Mouse (Mus musculus) kidney, embryonic 16.5 days (tissue): Measurements from ENCODE around the gene Nop2. TPM values are rescaled to one million over a fixed set of nuclear protein-coding genes. Genes with fewer than 3 reads are reported as not detected.
A peak's percentile ranks its signal among the peaks of the same experiment; 100 is the strongest.

Experiments used
- ATAC-seq: fragments of 200-750 bp; cut with Nextera tagmentation; 2 replicates; pipeline ENCODE4 v1.8.0; 2017; ENCODE audit warnings: moderate TSS enrichment; ENCODE audit not compliant: low FRiP score, low TSS enrichment
- H3K27ac ChIP-seq: fragments of 300-500 bp; sonication (generic); 2 replicates; pipeline ENCODE4 v1.5.1; 2014; ENCODE audit warnings: low read length
- H3K27me3 ChIP-seq: fragments of 300-500 bp; sonication (generic); 2 replicates; pipeline ENCODE4 v1.6.1; 2014; ENCODE audit warnings: low read length, control low read depth, mixed read lengths; ENCODE audit not compliant: insufficient read depth
- H3K36me3 ChIP-seq: fragments of 300-500 bp; sonication (generic); 2 replicates; pipeline ENCODE4 v1.6.1; 2014; ENCODE audit warnings: low read length, control low read depth, mixed read lengths; ENCODE audit not compliant: insufficient read depth
- H3K4me1 ChIP-seq: fragments of 300-500 bp; sonication (generic); 2 replicates; pipeline ENCODE4 v1.6.1; 2014; ENCODE audit warnings: low read length, control low read depth, mixed read lengths; ENCODE audit not compliant: insufficient read depth
- H3K4me2 ChIP-seq: fragments of 300-500 bp; sonication (generic); replicated peaks from 2 replicates; pipeline ENCODE4 v1.6.1; 2014; ENCODE audit warnings: low read depth, low read length
- H3K4me3 ChIP-seq: fragments of 300-500 bp; sonication (generic); 2 replicates; pipeline ENCODE4 v1.5.1; 2014; ENCODE audit warnings: mild to moderate bottlenecking, low read length
- H3K9ac ChIP-seq: fragments of 300-500 bp; sonication (generic); replicated peaks from 2 replicates; pipeline ENCODE4 v1.6.1; 2014; ENCODE audit warnings: low read length
- H3K9me3 ChIP-seq: fragments of 300-500 bp; sonication (generic); 2 replicates; pipeline ENCODE4 v1.6.1; 2016; ENCODE audit warnings: low read length, control low read depth
- WGBS: fragments of 180-500 bp; shearing (Covaris S2); extraction: QIAGEN DNeasy Blood & Tissue Kit; methylation state at CpG from one replicate; pipeline ENCODE4 v1.1.7; 2014; 5-methylcytosine and 5-hydroxymethylcytosine counted together
- polyA plus RNA-seq: library from polyadenylated mRNA; unstranded; fragments of >200 nt; fragmentation: Nextera tagmentation; extraction: Ambion mirVana; gene quantifications from 2 replicates; pipeline ENCODE4 v1.2.1, GENCODE M21; 2015

Gene Nop2
- 68.6 and 69.3 TPM in 2 replicates for polyA plus RNA-seq

DNA sequence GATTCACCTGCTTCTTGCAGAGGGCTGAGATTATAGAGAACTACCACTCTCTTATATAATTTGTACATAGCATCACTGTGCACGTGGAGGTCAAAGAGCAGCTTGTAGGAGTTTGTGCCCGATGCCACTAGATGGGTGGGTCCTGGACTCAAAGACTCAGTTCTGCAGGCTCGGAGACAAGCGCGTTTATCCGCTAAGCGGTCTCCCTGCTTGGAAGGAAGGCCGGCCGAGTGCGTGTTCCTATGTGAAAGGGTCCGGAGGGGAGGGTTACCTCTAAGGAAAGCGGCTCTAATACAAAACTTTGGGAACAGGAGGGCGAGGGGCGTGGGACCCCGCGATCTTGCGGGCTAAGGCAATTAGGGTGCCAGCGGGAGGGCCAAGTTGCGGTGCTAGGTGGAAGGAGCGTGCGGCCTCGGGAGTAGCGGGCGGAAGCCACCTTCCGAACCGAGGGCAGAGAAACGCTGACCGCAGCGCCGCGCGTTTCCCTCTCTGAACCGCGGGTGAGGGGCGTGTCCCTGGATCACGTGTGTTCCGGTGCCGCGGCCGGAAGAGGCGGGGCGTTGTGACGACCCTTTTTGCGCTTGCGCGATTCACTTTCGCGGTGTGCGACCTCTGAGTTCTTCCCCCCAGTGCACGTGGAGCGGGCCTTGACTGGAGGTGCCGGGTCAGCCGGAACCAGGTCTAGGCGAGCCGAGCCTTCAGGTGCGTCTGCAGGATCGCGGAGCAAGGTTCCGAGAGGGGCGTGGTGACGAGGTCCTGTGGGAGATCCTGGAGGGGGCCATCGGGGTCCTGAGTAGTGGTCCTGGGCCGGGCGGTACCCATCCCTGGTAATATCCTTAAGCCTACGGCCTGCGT, at the start of gene Nop2:
Nop2 (plus strand) TSS at position 608 of the 855 bp plus-strand sequence.
- H3K4me1 ChIP-seq, result peaks cover 16% of the 10 kb centered on the region
- H3K9ac ChIP-seq, result peak within 1 kb of the TSS; percentile 79
- no peaks in the 10 kb centered on the region for H3K9me3 ChIP-seq
- H3K27ac ChIP-seq, result peak within 1 kb of the TSS; percentile 92
- peaks cover 63% of the 10 kb centered on the region for H3K36me3 ChIP-seq
- under 1% methylated on average over 66 of the region's 66 CpGs for WGBS
- H3K27me3 ChIP-seq, result no peaks in the 10 kb centered on the region
- ATAC-seq, result peak; percentile 95
- H3K4me2 ChIP-seq, result peak within 1 kb of the TSS; percentile 72
- H3K4me3 ChIP-seq, result peak within 1 kb of the TSS; percentile 69

DNA sequence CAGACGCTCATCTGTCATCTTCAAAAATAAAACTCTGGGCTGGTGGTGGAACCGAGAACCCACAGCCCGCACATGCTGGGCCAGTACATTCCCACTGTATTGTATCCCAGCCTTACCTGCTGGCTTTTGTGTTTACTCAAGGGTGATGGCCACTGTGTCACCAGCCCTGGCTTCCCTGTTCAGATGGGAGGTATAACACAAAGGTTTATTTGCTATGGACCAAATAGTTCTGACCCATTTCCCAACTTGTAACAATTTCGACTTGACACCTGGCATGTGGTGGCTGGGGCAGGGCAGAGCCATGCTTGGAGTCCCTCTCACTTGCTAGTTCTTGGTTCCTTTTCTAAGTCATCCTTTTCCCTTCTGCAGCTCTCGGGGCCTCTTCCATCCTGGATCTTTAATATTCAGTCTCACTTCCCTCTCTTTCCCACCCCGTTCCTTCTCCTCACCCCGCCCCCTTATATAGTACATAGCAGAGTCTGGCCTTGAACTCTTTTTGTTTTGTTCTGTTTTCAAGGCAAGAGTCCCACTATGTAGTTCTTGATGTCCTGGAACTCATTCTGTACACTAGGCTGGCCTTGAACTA, 48.8 kb upstream of the Nop2 start:
- H3K4me2 ChIP-seq, result no peak overlapping the region
- H3K27me3 ChIP-seq, result no peaks in the 10 kb centered on the region
- H3K9me3 ChIP-seq, result no peaks in the 10 kb centered on the region
- WGBS, result 84% methylated on average over 7 of the region's 7 CpGs
- H3K4me3 ChIP-seq, result no peak overlapping the region
- H3K36me3 ChIP-seq, result no peaks in the 10 kb centered on the region
- ATAC-seq, result no peak
- H3K4me1 ChIP-seq, result 0 out of 2 replicates have a peak, but pooled peaks cover 11% of the 10 kb centered on the region
- no peak overlapping the region for H3K27ac ChIP-seq
- no peak overlapping the region for H3K9ac ChIP-seq

DNA sequence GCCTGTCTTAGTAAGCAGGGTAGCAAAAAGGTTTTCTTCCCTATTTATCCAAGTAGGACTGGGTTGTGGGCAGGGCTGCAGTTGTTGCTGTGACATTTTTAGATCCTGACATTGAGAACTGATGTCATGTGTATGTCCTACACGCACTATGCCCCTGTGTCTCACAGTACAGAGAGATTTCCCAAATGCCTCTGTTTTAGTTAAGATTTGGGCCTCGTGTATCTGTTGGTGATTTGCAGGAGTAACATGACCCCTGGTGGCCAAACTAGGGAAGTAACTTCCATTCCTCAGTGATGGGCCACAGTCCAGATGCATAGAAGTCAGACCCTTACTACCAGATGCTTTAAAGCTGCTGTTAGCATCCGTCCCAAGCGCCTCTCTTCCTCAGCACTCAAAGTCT, 47.3 kb upstream of the Nop2 start:
- peaks cover 23% of the 10 kb centered on the region for H3K4me1 ChIP-seq
- H3K4me2 ChIP-seq, result no peak overlapping the region
- H3K9ac ChIP-seq, result 0 out of 2 replicates have a peak overlapping the region, but pooled peaks have one; percentile 34
- ATAC-seq, result no peak
- 0 out of 2 replicates have a peak overlapping the region, but pooled peaks have one; percentile 1 for H3K27ac ChIP-seq
- H3K4me3 ChIP-seq, result no peak overlapping the region
- H3K36me3 ChIP-seq, result no peaks in the 10 kb centered on the region
- H3K9me3 ChIP-seq, result no peaks in the 10 kb centered on the region
- 0% methylated on average over 4 of the region's 4 CpGs for WGBS
- no peaks in the 10 kb centered on the region for H3K27me3 ChIP-seq

DNA sequence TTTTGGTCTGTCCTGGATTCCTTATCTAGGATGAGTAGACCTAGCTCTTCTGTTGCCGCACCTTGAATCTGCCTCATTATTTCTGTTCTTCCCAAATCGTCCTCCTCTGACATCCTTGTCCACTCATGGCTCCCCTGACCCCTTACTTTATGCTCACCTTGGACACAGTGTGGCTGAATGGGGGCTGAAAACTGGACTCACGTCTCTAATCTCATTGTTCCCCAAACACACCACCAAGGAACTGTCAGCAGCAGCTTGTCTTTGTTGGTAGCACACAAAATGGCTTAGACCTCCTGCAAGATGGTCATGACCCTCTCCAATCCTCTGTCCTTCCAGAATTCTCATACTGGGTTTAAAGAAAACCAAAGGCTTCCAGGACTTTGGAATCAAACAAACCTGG, 43.8 kb upstream of the Nop2 start:
- Histone ChIP-seq H3K36me3 (no peaks in the 10 kb centered on the region), H3K4me1 (peaks cover 36% of the 10 kb centered on the region), H3K9ac (no peak overlapping the region), H3K4me2 (no peak overlapping the region), H3K27ac (peak overlapping the region; percentile 99), H3K27me3 (no peaks in the 10 kb centered on the region), H3K9me3 (no peaks in the 10 kb centered on the region), H3K4me3 (no peak overlapping the region)
- 83% methylated on average over 3 of the region's 3 CpGs for WGBS
- ATAC-seq, result no peak

DNA sequence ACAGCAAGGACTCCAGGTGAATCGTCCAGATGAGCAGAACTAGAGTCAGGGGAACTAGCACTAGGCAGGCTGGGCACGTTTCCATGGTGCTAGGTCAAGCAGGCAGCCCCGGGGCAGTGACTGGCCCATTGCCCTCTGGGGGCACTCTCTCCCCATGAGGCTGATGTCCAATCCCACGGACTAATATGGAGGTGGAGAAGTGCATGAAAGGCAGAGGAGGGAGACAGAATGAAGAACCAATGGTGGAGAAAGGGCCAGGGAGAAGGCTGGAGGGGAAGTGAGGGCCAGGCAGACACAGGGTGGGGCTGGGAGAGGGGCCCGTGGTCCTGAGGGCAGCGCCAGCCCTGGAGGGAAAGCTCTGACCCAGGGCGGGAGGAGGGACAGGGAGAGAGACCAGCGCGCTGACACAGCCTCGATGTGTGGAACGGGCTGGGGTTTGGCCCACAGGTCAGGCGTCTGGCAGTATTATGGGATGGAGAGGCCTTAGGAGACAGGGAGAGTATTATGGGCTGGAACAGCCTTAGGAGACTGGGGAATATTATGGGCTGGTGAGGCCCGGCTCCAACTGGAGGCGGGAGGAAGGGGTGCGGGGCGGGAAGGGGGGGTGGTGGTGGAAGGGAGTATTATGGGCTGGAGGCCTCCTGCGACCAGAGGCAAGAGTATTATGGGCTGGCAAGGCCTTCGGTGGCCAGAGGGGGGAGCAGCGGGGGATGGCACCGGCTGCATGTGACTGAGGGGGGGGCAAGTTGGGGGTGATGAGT, 43.0 kb upstream of the Nop2 start:
- H3K36me3 ChIP-seq, result no peaks in the 10 kb centered on the region
- H3K9ac ChIP-seq, result peak overlapping the region; percentile 57
- H3K27me3 ChIP-seq, result no peaks in the 10 kb centered on the region
- H3K4me1 ChIP-seq, result peaks cover 36% of the 10 kb centered on the region
- H3K4me2 ChIP-seq, result peak overlapping the region; percentile 56
- ATAC-seq, result peak; percentile 90
- H3K27ac ChIP-seq, result peak overlapping the region; percentile 99
- 4% methylated on average over 20 of the region's 20 CpGs for WGBS
- no peaks in the 10 kb centered on the region for H3K9me3 ChIP-seq
- H3K4me3 ChIP-seq, result 0 out of 2 replicates have a peak overlapping the region, but pooled peaks have one; percentile 9

DNA sequence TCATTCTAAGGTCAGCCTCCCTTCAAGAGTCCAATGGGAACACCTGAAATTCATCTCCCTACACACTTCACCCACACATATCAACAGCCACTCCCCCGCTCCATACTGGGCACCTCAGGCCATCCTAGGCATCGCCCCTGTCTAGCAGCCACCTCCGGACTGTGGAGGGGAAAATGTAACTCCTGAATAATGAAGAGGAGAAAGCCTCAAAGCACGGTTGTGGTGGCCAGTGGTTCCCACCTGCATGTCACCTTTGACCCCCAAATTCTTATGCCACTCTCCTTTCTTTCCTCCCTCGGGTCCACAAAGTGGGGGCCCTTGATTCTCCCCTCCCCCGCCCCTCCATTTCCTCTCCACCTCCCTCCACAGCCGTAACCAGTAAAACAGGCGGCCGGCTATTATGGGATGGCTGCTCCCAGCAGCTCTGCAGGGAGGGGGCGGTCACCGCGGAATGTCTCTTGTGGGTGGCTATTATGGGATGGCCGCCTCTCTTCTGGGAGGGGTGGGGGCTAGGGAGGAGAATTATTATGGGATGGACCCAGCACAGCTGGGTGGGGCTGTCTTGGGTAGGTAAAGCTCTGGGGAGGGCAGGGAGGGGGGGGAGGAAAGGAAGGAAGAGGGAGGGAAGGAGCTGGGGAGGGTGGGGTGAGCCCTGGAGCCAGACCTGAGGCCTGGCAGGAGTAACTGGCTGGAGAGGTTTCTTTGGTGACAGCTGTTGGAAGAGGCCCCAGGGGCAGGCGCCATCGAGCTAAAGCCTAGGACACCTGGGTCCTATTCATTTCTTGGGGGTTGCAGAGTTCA, 42.0 kb upstream of the Nop2 start:
- WGBS, result 3% methylated on average over 15 of the region's 15 CpGs
- ATAC-seq, result peak; percentile 64

DNA sequence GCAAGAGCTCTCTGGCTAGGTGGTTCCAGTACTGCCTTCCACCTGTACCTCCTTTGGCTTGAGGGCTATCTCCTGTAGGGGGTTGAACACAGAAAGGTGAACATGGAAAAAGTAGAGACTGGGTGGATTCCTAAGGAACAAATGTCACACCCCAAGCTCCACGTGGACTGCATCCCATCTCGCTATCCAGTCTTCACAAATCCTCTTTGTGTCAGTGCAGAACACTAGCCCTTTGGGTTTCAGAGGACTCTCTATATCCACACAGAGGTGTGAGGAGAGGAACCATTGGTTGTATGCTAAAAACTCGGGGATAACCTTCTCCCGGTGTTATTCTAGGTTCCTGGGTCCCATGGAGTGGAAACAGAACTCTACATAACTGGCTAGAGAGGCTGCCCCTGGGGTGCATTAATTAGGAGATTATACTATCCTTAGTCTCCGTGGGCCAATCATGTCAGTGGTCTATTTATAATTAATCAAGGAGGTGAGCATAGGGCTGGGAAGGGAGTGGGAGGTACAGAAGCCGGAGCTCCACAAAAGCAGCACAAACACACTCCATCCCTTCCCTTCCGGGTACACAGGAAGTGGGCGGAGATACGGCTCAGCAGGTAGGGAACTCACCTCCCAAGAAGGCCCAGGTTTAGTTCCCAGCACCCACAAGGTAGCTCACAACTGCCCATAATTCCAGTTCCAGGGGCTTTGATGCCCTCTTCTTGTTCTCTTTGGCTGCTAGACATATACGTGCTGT, 41.2 kb upstream of the Nop2 start:
- peak overlapping the region; percentile 56 for H3K4me2 ChIP-seq
- WGBS, result 48% methylated on average over 10 of the region's 10 CpGs
- no peaks in the 10 kb centered on the region for H3K36me3 ChIP-seq
- H3K4me1 ChIP-seq, result peaks cover 33% of the 10 kb centered on the region
- no peak for ATAC-seq
- H3K27me3 ChIP-seq, result no peaks in the 10 kb centered on the region
- no peaks in the 10 kb centered on the region for H3K9me3 ChIP-seq
- H3K4me3 ChIP-seq, result peak overlapping the region; percentile 6; the same call in 1 of the 2 replicates
- peak overlapping the region; percentile 58 for H3K9ac ChIP-seq
- H3K27ac ChIP-seq, result peak overlapping the region; percentile 99

More for the DNA sequence above, 42.0 kb upstream of the Nop2 start:
- peak overlapping the region; percentile 56 for H3K4me2 ChIP-seq
- no peaks in the 10 kb centered on the region for H3K27me3 ChIP-seq
- no peaks in the 10 kb centered on the region for H3K36me3 ChIP-seq
- H3K4me1 ChIP-seq, result peaks cover 31% of the 10 kb centered on the region
- peak overlapping the region; percentile 29 for H3K4me3 ChIP-seq
- peak overlapping the region; percentile 58 for H3K9ac ChIP-seq
- peak overlapping the region; percentile 99 for H3K27ac ChIP-seq
- H3K9me3 ChIP-seq, result no peaks in the 10 kb centered on the region

DNA sequence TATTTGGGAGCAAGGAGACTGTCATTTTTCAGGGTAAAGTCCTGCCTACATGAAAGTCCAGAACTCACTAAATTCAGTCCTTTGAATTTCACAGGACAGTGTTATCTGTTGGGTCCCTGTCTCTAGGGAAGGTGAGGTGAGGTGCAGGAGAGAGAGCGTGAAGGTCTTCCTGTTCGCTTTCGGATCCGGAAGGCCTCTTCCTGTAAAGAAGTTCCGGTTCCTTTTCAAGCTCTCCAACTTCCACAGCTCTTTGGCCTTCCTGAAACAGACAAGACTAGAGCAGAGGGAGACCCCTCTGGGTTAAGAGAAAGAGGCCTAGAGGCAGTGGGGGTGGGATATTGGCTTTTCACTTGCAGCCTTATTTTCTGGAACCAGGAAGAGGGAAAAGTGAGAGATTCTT, 39.3 kb upstream of the Nop2 start:
- no peaks in the 10 kb centered on the region for H3K27me3 ChIP-seq
- ATAC-seq, result no peak
- no peak overlapping the region for H3K9ac ChIP-seq
- H3K4me3 ChIP-seq, result no peak overlapping the region
- no peaks in the 10 kb centered on the region for H3K9me3 ChIP-seq
- peak overlapping the region; percentile 72 for H3K27ac ChIP-seq
- 86% methylated on average over 5 of the region's 5 CpGs for WGBS
- H3K4me2 ChIP-seq, result no peak overlapping the region
- H3K4me1 ChIP-seq, result peaks cover 36% of the 10 kb centered on the region
- H3K36me3 ChIP-seq, result no peaks in the 10 kb centered on the region
